Mouse (Mus musculus) MEL (cell line): Measurements from ENCODE around the gene Trdmt1.

Experiments
- CTCF ChIP-seq, 3 experiments: IDR thresholded peaks in 2 of 3; conservative IDR thresholded peaks in 1 of 3; 2 replicates each; pipeline ENCODE4 v1.5.1; 2011 to 2012; ENCODE audit warnings: low read length in 3 of 3, low read depth in 2 of 3, mild to moderate bottlenecking in 2 of 3, improper control_type of control experiment in 1 of 3, inconsistent platforms in 1 of 3, mixed read lengths in 1 of 3, moderate library complexity in 1 of 3; ENCODE audit not compliant: control insufficient read depth in 1 of 3, insufficient read depth in 1 of 3, poor library complexity in 1 of 3, severe bottlenecking in 1 of 3
- POLR2A ChIP-seq, 2 experiments: IDR thresholded peaks; 2 replicates each; pipeline ENCODE4 v1.6.1; 2011 to 2012; ENCODE audit warnings: low read length in 2 of 2, mild to moderate bottlenecking in 2 of 2, control low read depth in 1 of 2, improper control_type of control experiment in 1 of 2, low read depth in 1 of 2, moderate library complexity in 1 of 2; ENCODE audit not compliant: control insufficient read depth in 1 of 2, insufficient read depth in 1 of 2, poor library complexity in 1 of 2

DNA sequence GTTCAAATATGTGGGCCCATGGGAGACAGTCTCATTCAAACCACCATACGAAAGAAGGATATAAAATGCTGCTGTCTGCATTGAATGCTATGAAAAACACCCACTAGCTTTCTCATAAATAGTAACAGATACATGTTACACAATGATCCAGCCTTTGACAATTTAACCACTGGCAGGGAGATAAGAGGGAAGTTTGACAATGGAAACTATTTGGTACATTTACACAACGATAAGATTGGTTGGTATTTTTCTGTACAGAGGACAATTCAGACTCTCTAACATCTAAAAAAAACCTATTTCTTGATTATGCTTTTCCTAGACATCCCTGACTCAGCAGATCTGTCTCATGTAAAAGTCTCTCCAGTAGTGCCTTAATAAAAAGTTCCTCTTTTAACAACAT is 48.4 kb downstream of the Trdmt1 start:
- TF ChIP-seq POLR2A (IDR thresholded peaks at IDR 0.05; ENCODE audit: control insufficient read depth in 1 of 2, insufficient read depth in 1 of 2, low read depth in 1 of 2, low read length in 2 of 2, poor library complexity in 1 of 2) (no peak), CTCF (IDR thresholded peaks at IDR 0.05 in 2 of 3, conservative IDR thresholded peaks at IDR 0.05 in 1 of 3; ENCODE audit: control insufficient read depth in 1 of 3, insufficient read depth in 1 of 3, low read depth in 2 of 3, low read length in 3 of 3, poor library complexity in 1 of 3, severe bottlenecking in 1 of 3) (no peak)
